ENCODE assay signal across 7 mouse cellular contexts in genomic region chr9:52167084-52167483, GRCm38 (mm10). TPM values are rescaled to one million over a fixed set of nuclear protein-coding genes. Genes with fewer than 3 reads are reported as not detected.
DNase-seq lines count a peak whose midpoint lies in the region; ATAC-seq lines count a peak whose summit lies in the region.

No protein-coding gene starts in this region.

- WGBS in lung, embryonic 15.5 days: 12% methylated on average over 3 of the region's 3 CpGs
- WGBS in forebrain, embryonic 11.5 days: 13% methylated on average over 3 of the region's 3 CpGs
- 28% methylated on average over 3 of the region's 3 CpGs for WGBS in limb, embryonic 12.5 days
- 18% methylated on average over 3 of the region's 3 CpGs for WGBS in stomach, embryonic 14.5 days

- no peaks in the 10 kb centered on the region for H3K9me3 ChIP-seq in lung, embryonic 15.5 days
- H3K9me3 ChIP-seq in forebrain, embryonic 11.5 days (ENCODE audit: control insufficient read depth, low read length): no peaks in the 10 kb centered on the region
- no peaks in the 10 kb centered on the region for H3K9me3 ChIP-seq in limb, embryonic 12.5 days
- H3K9me3 ChIP-seq in stomach, embryonic 14.5 days (ENCODE audit: control insufficient read depth, low read depth, low read length): no peaks in the 10 kb centered on the region

- no peak for ATAC-seq in lung, embryonic 15.5 days (ENCODE audit: borderline replicate concordance, extremely low read depth, low FRiP score, low TSS enrichment)
- no peak for ATAC-seq in forebrain, embryonic 11.5 days (replicated peaks; ENCODE audit: low FRiP score)
- no peak for ATAC-seq in limb, embryonic 12.5 days (ENCODE audit: insufficient number of reproducible peaks, insufficient read depth, low FRiP score, low TSS enrichment, low read depth)
- no peak for ATAC-seq in stomach, embryonic 14.5 days (ENCODE audit: insufficient number of reproducible peaks, insufficient read depth, low FRiP score, low read depth)
- ATAC-seq in frontal cortex, adult (ENCODE audit: low TSS enrichment): no peak

- H3K4me1 ChIP-seq in lung, embryonic 15.5 days: peaks cover 20% of the 10 kb centered on the region
- 0 out of 2 replicates have a peak, but pooled peaks cover 2% of the 10 kb centered on the region for H3K4me1 ChIP-seq in forebrain, embryonic 11.5 days (replicated peaks; ENCODE audit: control insufficient read depth, insufficient read depth, low read length)
- peaks cover 17% of the 10 kb centered on the region for H3K4me1 ChIP-seq in limb, embryonic 12.5 days (replicated peaks)
- peaks cover 9% of the 10 kb centered on the region; the same call in 1 of the 2 replicates for H3K4me1 ChIP-seq in stomach, embryonic 14.5 days (ENCODE audit: control insufficient read depth, insufficient read depth, low read length)

- DNase-seq in lung, postnatal 36 days: no peak
- DNase-seq in forebrain, embryonic 11.5 days (ENCODE audit: low spot score): no peak
- no peak for DNase-seq in frontal cortex, postnatal 25 days (ENCODE audit: low spot score in 2 of 2)

- H3K27me3 ChIP-seq in lung, embryonic 15.5 days: peaks cover 11% of the 10 kb centered on the region; the same call in 1 of the 2 replicates
- H3K27me3 ChIP-seq in forebrain, embryonic 11.5 days (ENCODE audit: control insufficient read depth, insufficient read depth, low read length): no peaks in the 10 kb centered on the region
- H3K27me3 ChIP-seq in limb, embryonic 12.5 days: peaks cover 18% of the 10 kb centered on the region
- H3K27me3 ChIP-seq in stomach, embryonic 14.5 days (ENCODE audit: control insufficient read depth, insufficient read depth, low read length): no peaks in the 10 kb centered on the region

- peak overlapping the region; percentile 95 for H3K4me3 ChIP-seq in lung, embryonic 15.5 days
- H3K4me3 ChIP-seq in forebrain, embryonic 11.5 days (ENCODE audit: low read depth, low read length): peak overlapping the region; percentile 92
- peak overlapping the region; percentile 84 for H3K4me3 ChIP-seq in limb, embryonic 12.5 days (replicated peaks)
- peak overlapping the region; percentile 85 for H3K4me3 ChIP-seq in stomach, embryonic 14.5 days (ENCODE audit: low read depth, low read length)

- peak overlapping the region; percentile 82 for H3K4me2 ChIP-seq in lung, embryonic 15.5 days
- peak overlapping the region; percentile 64 for H3K4me2 ChIP-seq in forebrain, embryonic 11.5 days (ENCODE audit: low read depth, low read length, severe bottlenecking)
- peak overlapping the region; percentile 67 for H3K4me2 ChIP-seq in limb, embryonic 12.5 days
- peak overlapping the region; percentile 46 for H3K4me2 ChIP-seq in stomach, embryonic 14.5 days (replicated peaks; ENCODE audit: low read depth, low read length)

- no peak overlapping the region for H3K27ac ChIP-seq in lung, embryonic 15.5 days
- H3K27ac ChIP-seq in forebrain, embryonic 11.5 days (ENCODE audit: low read depth, low read length): no peak overlapping the region; the same call in 1 of the 2 replicates
- no peak overlapping the region for H3K27ac ChIP-seq in limb, embryonic 12.5 days
- no peak overlapping the region for H3K27ac ChIP-seq in stomach, embryonic 14.5 days (ENCODE audit: low read length)

- no peak overlapping the region; the same call in 1 of the 2 replicates for H3K9ac ChIP-seq in lung, embryonic 15.5 days
- peak overlapping the region; percentile 99 for H3K9ac ChIP-seq in forebrain, embryonic 11.5 days (ENCODE audit: low read length)
- H3K9ac ChIP-seq in limb, embryonic 12.5 days (replicated peaks): no peak overlapping the region
- H3K9ac ChIP-seq in stomach, embryonic 14.5 days (replicated peaks; ENCODE audit: low read depth, low read length): no peak overlapping the region

- H3K36me3 ChIP-seq in lung, embryonic 15.5 days: no peaks in the 10 kb centered on the region
- H3K36me3 ChIP-seq in forebrain, embryonic 11.5 days (ENCODE audit: control insufficient read depth, insufficient read depth, low read length): no peaks in the 10 kb centered on the region
- no peaks in the 10 kb centered on the region for H3K36me3 ChIP-seq in limb, embryonic 12.5 days
- H3K36me3 ChIP-seq in stomach, embryonic 14.5 days (ENCODE audit: control insufficient read depth, insufficient read depth, low read length): no peaks in the 10 kb centered on the region

RNA-seq across cellular contexts. Expression of gene Zc3h12c, which starts 1.3 kb away (rescaled TPM):
- 2.8 and 2.9 TPM in 2 replicates for polyA plus RNA-seq in lung, embryonic 15.5 days (2015; fragmentation: Nextera tagmentation; extraction: Ambion mirVana)
- 11.8 and 12.6 TPM in 2 replicates for polyA plus RNA-seq in forebrain, embryonic 11.5 days (2014; fragmentation: Nextera tagmentation; extraction: Ambion mirVana)
- 2.8 and 3.4 TPM in 2 replicates for polyA plus RNA-seq in limb, embryonic 12.5 days (2016; fragmentation: Nextera tagmentation; extraction: Ambion mirVana)
- 4.9 TPM in 2 replicates for polyA plus RNA-seq in stomach, embryonic 14.5 days (2014; fragmentation: Nextera tagmentation; extraction: Ambion mirVana)
